Mouse (Mus musculus) testis, adult 2 months (tissue): Measurements from ENCODE around the gene Gm16223. TPM values are rescaled to one million over a fixed set of nuclear protein-coding genes. Genes with fewer than 3 reads are reported as not detected.

Experiments used
- H3K27ac ChIP-seq: fragments of 200-500 bp; 2 replicates; pipeline ENCODE4 v1.5.1; 2012; ENCODE audit warnings: low read depth, low read length; ENCODE audit not compliant: control insufficient read depth, insufficient read depth
- H3K27me3 ChIP-seq: fragments of 200-500 bp; 2 replicates; pipeline ENCODE4 v1.6.1; 2012; ENCODE audit warnings: mild to moderate bottlenecking, low read length, moderate library complexity; ENCODE audit not compliant: control insufficient read depth, insufficient read depth
- H3K36me3 ChIP-seq: fragments of 200-500 bp; 2 replicates; pipeline ENCODE4 v1.6.1; 2012; ENCODE audit warnings: mild to moderate bottlenecking, low read length; ENCODE audit not compliant: control insufficient read depth, insufficient read depth
- H3K4me1 ChIP-seq: fragments of 200-500 bp; 2 replicates; pipeline ENCODE4 v1.6.1; 2012; ENCODE audit warnings: low read length; ENCODE audit not compliant: control insufficient read depth, insufficient read depth
- H3K4me3 ChIP-seq: fragments of 200-500 bp; 2 replicates; pipeline ENCODE4 v1.5.1; 2012; ENCODE audit warnings: low read depth, mild to moderate bottlenecking, low read length, moderate library complexity, mixed read lengths; ENCODE audit not compliant: control insufficient read depth
- CTCF ChIP-seq: fragments of 200-500 bp; IDR thresholded peaks from 2 replicates; pipeline ENCODE4 v1.5.1; 2012; ENCODE audit warnings: low read depth, mild to moderate bottlenecking, inconsistent platforms, low read length, moderate library complexity; ENCODE audit not compliant: control insufficient read depth, insufficient read depth, insufficient replicate concordance
- POLR2A ChIP-seq: fragments of 200-500 bp; IDR thresholded peaks from 2 replicates; pipeline ENCODE4 v1.6.1; 2012; ENCODE audit warnings: low read depth, mild to moderate bottlenecking, inconsistent platforms, low read length, moderate library complexity; ENCODE audit not compliant: control insufficient read depth
- polyA plus RNA-seq: library from polyadenylated mRNA; depleted of rRNA; stranded (reverse); fragments of >200 nt; gene quantifications from 2 replicates; pipeline ENCODE4 v1.2.3, GENCODE M21; 2012; rRNA removed

Gene Gm16223
- polyA plus RNA-seq, result not detected in 2 replicates

DNA sequence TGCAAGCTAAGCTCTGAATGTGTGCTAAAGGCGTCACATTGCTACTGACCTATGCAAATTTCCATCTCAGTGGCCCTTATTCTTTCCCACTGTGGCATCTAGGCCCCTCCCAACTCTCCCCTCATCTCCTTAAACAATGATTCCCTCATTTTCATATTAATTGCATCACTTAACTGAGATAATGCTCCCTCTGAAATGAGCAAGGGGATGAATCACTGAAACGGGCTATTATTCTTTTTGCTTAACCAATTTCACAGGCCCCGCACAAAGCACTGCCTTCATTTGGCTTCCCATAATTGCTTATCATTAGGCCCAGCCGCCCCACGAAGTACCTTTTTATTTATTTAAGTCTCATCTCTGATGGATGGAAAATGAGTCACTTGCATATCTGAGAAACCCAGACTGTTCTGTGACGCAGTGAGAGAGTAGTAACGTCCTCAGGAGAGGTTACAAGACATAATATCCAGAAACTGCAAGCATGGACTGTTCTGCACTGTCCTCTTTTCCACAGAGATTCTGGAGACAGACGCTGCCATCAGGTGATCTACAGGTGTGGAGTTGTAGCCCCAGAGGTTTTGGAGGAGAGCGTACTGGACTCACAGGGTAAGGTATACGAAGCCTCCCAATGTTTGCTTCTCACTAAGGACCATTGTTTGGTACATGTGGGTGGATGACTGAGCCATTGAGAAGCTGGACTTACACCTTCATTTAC lies at the start of gene Gm16223:
TSS of gene Gm16223 (plus strand) at position 485 of the 712 bp plus-strand sequence.
- Histone ChIP-seq H3K27me3 (no peaks in the 10 kb centered on the region), H3K4me1 (no peaks in the 10 kb centered on the region), H3K27ac (no peak within 1 kb of the TSS), H3K4me3 (no peak within 1 kb of the TSS), H3K36me3 (no peaks in the 10 kb centered on the region)
- TF ChIP-seq CTCF, result no peak
- no peak for TF ChIP-seq POLR2A

DNA sequence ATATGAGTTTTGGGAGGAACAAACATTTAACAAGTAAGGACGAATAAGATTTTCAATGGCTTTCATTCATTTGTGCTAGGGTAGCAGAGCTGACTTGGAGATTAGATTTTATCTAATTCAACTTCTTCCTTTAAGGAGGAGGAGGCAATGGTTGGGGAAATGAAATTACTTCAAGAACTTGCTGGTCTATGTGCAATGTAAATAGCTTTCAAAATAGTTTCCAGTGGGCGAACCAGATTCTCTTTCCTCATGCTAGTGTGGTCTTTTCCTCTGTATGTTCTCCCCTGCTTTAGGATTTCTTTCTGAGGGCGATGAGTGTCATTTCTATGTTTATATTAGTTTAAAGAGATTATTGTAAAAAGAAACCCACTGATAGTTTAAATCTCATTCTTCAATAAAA lies 45.7 kb upstream of the Gm16223 start:
- Histone ChIP-seq H3K4me3 (no peak overlapping the region), H3K36me3 (no peaks in the 10 kb centered on the region), H3K27me3 (no peaks in the 10 kb centered on the region), H3K4me1 (no peaks in the 10 kb centered on the region), H3K27ac (no peak overlapping the region)
- no peak for TF ChIP-seq POLR2A
- TF ChIP-seq CTCF, result no peak

DNA sequence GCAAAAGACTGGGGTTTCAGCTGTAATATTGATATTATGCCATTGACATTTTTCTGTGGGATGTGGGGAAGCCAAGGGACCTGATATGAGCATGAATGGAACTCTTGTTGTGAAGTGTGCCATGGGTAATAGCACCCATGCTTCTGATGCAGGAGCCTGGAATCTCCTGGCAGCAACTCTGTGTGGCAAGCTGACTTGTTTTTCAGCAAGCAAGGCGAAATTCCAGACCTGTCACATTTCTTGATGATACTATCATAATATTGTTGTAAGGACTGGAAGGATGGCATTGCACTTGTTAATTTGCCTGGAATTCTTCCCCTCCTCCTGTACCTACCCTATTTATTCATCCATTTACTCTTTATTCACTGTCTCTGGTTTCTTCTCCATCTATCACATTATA lies 44.2 kb upstream of the Gm16223 start:
- no peaks in the 10 kb centered on the region for H3K36me3 ChIP-seq
- H3K4me3 ChIP-seq, result no peak overlapping the region
- no peaks in the 10 kb centered on the region for H3K4me1 ChIP-seq
- no peaks in the 10 kb centered on the region for H3K27me3 ChIP-seq
- TF ChIP-seq CTCF, result no peak
- TF ChIP-seq POLR2A, result no peak
- no peak overlapping the region for H3K27ac ChIP-seq

DNA sequence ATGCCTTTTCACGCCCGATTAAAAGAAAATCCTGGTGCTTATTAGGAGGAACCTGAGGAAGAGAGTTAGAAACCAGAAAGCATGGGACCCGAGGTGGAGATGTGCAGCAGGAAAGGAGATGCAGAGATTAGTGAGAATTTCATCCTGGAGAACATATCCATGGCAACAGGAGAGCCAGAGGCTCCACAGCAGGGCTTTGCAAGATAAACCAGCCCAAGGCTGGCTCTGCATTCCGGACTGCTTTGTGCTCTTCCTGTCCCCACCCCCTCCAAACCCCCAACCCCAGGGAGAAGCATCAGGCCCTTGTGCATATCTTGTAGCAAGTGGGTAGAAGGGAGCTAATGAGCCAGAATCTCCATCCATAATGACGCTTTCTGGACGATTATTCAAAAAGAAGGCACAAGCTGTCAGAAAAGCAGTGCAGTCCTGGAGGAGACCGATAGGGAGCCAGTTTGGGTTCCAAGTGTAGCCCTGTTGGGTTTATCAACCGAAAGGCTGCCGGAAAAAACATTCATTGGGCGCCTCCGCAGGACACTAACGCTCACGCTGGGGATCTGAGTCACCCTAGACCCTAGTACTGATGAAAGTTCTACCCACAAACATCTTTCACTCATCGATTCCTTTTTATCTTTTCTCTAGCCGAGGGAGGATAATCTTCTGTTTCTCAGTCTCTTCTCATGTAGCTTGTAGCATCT lies 31.2 kb upstream of the Gm16223 start:
- no peaks in the 10 kb centered on the region for H3K27me3 ChIP-seq
- TF ChIP-seq CTCF, result no peak
- no peak for TF ChIP-seq POLR2A
- no peaks in the 10 kb centered on the region for H3K36me3 ChIP-seq
- no peak overlapping the region for H3K27ac ChIP-seq
- H3K4me3 ChIP-seq, result no peak overlapping the region
- H3K4me1 ChIP-seq, result no peaks in the 10 kb centered on the region

DNA sequence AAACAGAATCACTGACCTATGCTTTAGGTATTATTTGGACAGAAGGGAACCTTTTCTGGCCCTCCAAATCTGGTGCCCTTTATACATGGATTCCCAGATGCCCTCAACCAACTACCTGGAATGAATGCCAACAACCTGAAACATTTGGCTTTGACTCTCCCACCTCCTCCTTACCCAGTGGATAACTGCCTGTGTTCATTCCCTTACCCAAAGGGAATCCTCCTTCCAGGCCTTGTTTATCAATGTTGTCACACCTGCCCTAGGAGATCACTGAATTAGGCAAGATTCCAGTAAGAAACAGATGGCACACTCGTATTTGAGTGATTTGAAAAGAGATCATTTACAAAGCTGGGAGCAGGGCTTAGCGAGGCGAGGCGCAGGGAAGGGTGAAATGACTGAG lies 13.1 kb upstream of the Gm16223 start:
- Histone ChIP-seq H3K4me3 (no peak overlapping the region), H3K36me3 (no peaks in the 10 kb centered on the region), H3K4me1 (no peaks in the 10 kb centered on the region), H3K27me3 (no peaks in the 10 kb centered on the region), H3K27ac (no peak overlapping the region)
- no peak for TF ChIP-seq CTCF
- no peak for TF ChIP-seq POLR2A

DNA sequence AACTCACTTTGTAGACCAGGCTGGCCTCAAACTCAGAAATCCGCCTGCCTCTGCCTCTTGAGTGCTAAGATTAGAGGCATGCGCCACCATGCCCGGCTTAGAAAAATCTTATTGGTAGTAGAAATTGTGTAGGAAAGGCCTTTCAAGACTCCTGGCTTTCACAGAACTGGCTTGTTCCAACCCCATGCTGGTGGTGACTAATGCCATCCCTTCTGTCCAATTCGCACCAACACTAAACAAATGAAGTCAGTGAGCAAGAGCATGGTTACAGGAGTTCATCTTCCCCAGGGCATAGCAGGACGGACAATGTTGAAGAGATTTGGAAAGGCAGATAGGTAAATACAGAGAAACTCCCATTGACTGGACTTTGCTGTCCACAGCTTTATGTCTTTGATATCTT lies 12.6 kb upstream of the Gm16223 start:
- H3K4me3 ChIP-seq, result no peak overlapping the region
- no peaks in the 10 kb centered on the region for H3K27me3 ChIP-seq
- H3K4me1 ChIP-seq, result no peaks in the 10 kb centered on the region
- H3K36me3 ChIP-seq, result no peaks in the 10 kb centered on the region
- no peak overlapping the region for H3K27ac ChIP-seq
- TF ChIP-seq CTCF (no peak), POLR2A (no peak)

DNA sequence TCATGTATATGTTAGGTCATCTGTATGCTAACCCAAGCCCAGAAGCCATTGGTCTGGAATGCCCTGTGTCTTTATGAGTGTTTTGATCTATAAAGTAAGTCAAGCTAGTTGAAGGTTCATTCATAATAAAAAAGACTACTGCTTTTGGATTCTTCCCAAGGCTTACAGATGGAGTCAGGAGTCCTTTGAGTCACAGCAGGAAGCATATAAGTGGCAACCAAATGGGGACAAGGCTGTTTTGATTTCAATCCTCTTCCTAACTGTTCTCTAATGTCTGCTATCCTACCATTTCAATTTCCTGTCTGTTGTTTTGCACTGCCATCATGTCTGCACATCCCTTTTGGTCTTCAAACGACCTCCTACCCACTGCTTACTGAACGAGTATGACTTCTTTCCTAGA lies 2.7 kb upstream of the Gm16223 start:
- Histone ChIP-seq H3K4me1 (no peaks in the 10 kb centered on the region), H3K4me3 (no peak overlapping the region), H3K36me3 (no peaks in the 10 kb centered on the region), H3K27ac (no peak overlapping the region), H3K27me3 (no peaks in the 10 kb centered on the region)
- TF ChIP-seq POLR2A, result no peak
- TF ChIP-seq CTCF, result no peak
